Mouse (Mus musculus): ENCODE measurements at regions not wholly inside any gene's neighbourhood (a gene's known extent, or its start where the extent isn't known, plus 50 kb on each side); places are given as distances from the start of the nearest gene placed in this dataset.
"Not testable (repeated sequence)": the region's sequence is repeated elsewhere in the genome, so short reads cannot be mapped to it uniquely, and the experiment has no call there.

DNA sequence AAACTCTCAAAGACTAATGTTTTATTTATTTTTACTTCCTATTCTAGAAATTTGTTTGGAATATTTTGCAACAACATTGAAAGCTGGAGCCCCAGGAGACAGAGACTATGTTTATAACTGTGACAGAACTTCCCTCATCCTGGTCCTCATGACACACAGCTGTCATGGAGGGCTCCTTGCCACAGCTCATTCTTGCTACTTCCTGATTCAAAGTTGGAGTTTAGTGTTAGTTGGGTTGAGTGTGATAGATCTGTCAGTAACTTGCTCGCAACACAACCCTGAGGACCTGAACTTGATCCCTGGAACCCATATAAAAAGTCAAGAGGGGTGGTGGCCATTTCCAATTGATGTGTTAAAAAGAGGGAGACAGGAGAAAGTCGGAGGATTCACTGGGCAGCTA lies 328.3 kb upstream of the Nox3 start:
- no peak for DNase-seq

DNA sequence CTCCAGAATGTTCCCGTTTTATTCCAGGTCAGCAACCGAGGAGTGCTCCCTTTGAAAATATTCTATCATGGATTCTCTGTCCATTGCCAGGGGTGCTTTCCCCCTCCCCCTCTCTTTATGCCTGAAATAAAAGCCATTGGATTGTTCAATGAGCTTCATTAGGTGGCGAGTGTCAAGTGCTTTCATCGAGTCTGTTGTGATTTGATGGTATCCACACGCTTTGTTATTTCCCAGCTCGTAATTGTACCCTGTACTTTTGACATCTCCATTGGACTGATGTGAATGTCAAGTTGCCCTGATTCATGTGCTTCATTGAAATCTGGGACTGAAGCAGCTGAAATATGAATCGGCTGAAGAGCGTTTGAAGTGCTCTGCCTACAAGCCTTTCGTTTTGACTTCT lies 333.1 kb upstream of the Nox3 start:
- no peak for DNase-seq

DNA sequence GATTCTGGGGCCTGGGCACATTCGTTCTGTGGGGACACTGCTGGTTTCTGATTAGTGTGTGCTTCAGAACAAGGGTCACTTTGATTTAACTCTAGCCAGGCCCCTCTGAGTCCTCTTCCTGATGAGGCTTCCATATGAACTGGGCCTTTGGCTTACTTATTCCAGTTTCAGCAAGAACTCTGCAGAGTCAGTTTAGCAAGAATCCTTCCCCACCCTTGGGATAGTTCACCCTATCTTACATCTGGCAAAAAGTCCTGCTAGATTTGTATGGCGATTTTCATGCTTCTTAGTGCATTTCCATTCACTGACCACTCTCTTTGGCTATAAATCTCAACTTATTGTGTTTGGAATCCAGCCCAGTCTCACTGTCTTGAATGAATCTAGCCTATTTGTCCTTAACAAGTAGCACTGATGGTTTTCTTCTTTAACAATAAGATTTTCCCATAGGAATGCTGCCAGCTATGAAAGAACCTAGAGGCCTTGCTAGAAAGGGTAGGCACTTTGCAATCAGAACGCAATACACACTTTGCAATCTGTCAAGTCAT lies 338.8 kb upstream of the Nox3 start:
- no peak for DNase-seq

DNA sequence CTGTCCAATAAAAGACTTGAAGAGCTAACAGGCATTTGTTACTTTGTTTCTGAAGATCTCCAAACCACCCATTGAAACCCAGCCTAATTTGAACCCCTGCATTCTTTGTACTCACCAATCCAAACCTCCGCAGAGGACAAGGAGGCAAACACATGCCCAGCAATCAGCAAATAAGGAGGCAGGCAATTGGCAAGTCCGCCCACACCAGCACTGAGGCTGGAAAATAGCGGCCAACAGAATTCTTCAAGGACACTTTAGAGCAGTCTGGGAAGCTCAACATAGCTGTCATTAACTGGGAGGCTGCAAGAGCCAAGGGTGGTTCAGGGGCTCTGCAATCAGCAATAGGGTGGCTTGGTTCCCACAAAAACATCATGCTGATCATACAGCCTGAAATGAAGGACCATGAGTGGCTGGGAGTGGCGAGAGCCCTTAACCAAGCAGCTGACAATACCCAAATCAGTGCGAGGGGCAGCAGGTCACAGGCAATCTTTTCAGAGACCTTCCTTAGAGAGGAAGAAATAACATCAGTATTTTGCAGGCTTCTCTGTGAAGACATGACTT lies 344.1 kb upstream of the Nox3 start:
- DNase-seq, result no peak

DNA sequence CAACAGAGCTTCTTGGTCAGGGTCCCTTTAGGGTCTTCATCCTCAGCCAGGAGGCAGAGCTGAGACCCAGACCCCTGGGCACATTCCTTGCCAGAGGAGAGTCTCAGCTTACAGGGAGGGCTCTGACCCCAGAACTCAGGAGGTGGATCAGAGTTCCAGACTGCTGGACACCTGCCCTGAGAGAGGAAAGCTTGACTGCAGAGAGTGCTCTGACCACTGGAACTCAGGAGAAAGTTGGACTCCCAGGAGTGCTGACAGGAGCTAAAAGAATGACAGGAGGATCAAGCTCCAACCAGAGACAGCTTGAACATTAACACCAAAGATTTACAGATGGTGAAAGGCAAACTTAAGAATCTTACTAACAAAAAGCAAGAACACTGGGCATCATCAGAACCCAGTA lies 364.1 kb upstream of the Nox3 start:
- not testable (repeated sequence) for DNase-seq

DNA sequence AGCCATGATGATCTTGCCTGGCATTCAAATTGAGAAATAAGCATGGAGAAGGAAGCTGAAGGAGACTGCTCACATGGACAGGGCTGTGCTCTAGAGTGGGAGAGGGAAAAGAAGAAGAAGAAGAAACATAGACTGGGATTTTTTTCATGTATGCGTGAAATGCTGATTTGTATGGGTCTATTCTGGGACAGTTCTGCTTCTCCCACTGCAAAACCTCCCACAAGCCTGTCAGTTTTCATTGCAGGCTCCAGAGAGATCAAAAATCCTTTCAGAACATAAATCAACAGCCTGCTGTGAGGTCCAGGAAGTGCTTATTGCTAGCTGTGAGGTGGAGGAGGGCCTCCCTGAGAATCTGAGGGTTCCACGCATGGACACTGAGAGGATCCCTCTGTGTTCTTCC lies 377.3 kb upstream of the Nox3 start:
- DNase-seq, result no peak

DNA sequence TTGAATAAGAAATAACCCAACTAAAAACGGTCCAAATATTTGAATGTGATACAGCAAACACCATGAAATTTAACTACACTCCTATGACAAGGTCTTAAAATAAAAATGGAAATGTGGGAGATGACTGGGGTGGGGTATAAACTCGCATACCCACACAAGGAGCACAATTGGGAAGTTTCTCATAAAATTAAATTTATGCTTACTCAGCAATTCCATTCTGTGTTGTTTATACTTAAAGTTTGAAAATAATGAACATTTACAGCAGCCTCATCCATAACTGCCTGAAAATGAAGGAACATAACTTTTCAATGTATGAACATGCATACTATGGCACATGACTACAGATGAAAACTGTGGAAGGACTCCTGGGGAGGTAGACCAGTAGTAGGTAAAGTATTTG lies 384.5 kb upstream of the Nox3 start:
- DNase-seq, result no peak

DNA sequence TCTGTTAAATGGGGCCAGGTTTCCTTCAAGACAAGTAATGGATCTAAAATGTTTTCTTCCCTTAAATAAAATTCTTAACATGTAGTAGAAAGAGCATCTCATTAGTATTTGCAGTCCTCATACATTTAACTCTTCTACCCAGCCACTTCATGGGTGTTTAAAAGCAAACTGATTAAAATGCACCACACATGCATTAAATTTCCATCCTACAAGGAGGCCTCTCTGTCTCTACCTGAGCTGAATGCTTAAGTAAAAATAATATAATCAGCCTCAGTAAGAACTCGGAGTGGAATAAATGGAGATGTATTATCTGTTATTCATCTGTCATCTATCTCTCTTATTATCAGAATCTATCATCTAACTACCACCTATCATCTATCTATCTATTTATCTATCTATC lies 398.6 kb upstream of the Nox3 start:
- DNase-seq, result no peak

DNA sequence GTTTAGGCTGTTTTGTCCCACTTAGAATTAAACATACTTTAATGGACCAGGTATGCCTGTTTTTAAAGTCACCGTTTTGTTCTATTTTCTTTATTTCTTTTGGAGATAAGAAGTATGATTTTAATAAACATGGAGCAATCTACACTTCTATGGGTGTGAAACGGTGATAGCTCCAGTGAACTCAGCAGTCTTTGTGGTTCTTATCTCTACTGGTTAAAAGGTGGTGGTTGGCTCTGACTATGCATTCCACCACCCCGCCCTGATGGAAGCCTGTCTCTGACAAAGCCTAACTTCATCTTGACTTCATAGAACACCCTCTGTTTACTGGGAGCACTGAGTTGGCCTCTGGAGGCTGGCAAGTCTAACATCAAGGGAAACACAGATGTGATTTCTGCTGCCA lies 407.3 kb upstream of the Nox3 start:
- no peak for DNase-seq

DNA sequence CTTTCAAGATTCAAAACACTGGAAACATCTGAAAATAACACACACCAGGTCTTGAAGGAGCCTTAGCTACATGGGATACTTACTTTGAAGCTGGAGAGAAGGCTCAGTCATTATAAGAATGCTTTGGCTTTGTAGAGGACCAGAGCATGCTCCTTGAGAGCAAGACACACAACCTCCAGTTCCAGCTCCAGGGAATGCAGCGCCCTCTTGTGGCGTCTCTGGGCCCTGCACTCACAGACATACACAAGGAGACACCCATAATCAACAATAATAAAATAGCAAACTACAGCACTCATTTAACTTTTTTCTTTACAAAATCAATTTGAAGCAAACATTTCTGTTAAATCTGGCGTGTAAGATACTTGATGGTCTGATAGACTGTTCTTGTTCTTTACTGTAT lies 413.2 kb upstream of the Nox3 start:
- no peak for DNase-seq

DNA sequence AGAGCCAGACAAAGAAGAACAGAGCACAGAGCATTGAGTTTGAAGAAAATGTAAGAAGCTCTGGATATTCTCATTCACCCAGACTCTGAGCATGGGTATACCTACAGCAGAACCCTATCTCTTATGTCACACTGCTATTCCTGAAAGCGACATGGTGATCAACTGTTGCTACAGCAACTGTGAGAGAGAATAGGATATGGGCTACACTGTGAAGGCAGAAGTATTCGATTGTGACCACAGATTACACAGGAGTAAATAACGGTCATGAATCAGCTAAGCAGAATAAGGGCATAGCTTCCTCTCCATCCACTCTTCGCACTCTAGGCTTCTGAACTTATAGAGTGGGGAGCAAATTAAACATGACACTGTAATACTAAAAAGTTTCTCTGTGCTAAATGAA lies 417.0 kb upstream of the Nox3 start:
- no peak for DNase-seq

DNA sequence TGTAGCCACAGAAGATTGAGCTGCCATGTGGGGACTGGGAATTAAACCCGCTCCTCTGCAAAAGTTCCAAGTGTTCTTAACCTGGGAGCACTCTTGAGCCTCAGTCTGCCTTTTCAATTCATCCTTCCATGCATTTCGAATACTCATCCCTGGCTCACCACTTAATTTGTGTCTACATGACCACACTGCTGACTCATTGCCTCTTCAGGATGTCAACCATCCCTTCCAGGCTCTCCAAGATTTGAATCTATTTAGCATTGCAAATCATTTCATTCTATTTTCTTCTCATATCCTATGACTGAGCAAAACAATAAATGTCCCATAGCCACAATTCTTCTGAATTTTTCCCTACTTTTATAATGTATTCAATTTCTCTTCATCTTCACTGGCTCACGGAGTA lies 420.4 kb upstream of the Nox3 start:
- DNase-seq, result no peak

DNA sequence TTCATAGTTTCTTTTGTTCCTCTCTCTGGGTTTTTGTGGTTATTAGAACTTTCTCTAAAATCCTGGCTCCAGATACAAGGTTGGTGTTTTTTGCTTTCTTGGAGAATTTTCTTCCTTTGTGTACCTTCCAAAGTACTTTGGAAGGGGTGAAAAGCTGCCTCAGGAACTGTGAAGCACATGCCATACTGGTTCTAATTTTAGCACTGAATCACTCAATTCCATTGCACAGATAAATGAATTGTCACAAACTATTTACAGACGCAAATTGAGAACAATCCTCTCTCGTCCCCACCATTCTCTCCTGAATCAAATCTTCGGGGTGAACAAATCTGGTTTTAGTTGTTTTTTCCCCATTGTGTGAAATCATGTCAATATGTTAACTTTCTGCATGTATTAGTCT lies 437.6 kb upstream of the Nox3 start:
- no peak for DNase-seq

DNA sequence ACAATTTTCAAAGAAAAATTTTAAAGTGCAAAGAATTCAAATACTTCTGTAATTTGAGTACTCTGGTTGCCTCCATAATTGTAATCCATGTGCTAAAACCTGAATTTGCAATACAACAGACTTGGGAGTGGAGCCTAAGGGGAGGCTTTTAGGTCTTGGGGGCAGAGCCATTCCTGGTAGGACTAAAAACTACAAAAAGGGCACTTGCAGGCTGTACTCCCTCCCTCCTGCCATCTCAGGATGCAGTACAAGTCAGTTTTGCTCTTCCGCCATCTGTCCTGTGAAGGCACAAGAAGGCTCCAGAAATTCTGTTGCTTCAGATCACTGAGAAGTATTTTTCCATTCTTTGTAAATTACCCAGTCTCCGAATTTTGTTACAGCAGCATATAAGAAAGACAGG lies 467.4 kb upstream of the Nox3 start:
- no peak for DNase-seq

DNA sequence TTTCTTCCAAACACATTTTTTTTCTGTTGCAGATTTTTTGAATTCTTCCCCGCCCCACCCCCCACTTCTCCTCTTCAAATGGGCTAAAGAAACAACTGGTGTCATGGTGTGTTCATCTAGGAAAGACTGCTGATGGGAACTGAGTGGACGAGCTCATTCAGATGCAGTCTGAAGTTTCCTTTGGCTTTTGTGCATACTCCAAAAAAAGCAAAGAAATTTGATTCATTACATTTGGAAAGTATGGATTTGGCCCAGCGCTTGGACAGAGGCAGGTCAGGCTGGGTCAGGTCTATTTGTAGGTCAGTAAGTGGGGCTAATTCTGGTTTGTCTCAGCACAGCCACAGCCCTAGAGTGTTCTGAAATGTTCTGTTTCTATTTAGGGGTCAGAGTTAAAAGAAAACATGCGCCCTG lies 477.9 kb upstream of the Nox3 start:
- DNase-seq, result no peak

DNA sequence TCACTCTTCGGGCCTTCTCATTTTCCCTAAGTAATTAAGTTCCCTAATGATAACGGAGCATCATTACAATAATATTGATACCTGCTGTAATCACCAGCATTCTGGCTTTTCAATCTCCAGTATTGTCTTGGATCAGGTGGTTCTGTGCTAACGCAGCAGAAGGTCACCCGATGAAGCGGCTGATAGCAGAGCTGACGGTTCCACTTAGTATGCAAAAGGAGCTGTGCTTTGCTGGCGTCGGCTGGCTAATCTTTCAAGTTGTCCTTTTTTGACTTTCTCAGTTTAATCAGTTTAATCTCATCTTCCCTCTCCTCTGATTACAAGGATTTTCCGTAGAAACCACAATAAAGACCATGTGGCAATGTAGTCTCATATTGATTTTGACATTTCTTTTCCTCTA lies 478.9 kb upstream of the Nox3 start:
- no peak for DNase-seq

DNA sequence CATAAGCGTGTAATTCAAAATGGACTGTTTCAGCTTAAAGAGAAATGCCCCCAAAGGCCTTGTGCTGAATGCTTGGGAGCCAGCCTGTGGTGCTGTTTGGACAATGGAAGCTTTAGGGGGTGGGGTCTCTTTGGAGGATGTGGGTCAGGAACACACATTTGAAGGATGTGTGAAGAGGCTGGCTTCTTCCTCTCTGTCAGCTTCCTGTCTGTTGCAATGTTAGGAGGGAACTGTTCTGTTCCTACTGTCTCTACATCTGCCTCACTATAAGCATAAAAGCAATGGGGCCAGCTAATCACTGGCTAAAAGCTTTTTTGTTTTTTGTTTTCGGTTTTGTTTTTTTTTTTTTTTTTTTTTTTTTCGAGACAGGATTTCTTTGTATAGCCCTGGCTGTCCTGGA lies 480.5 kb upstream of the Nox3 start:
- DNase-seq, result no peak

DNA sequence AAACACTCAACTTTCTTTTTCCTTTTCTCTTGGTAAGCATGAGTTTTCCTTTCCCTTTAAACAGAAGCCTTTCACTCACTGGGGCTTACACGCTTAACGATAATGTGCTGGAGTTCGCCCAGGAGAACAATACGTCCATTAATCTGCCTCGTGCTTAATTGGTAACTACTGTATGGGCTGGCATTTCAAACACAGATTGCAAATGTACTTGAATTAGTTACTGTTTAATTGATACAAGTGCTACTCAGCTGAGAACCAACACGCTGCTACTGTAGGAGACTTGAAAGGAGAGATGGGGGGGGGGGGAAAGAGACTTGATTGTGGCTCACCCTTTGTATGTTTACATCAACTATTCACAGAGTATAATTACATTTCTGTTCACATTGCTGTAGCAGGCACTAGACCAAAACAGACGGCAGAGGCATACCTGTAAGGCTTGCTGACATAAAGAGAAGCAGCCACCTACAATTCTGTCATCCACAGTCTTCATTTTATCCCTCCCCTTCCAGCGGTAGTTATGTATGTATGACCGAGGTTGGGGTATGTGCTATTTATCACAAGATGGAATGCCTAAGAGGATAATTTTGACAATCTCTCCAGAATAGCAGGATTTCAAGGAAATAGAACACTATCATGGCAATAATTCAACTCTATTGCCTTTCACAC lies 481.6 kb upstream of the Nox3 start:
- DNase-seq, result no peak

DNA sequence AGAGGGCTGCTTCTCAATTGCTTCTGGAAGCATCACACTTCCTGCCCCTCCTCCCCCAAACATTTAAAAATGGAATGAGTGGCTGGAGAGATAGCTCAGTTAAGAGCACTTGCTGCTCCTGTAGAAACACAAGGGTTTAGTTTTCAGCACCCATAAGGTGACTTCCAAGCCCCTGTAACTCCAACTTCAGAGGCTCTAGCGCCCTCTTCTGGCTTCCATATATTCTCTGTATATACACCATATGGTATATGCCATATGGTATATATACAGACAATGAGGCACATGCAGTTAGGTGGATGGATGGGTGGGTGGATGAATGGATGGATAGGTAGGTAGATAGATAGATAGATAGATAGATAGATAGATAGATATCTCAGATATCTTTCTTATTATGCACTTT lies 483.2 kb upstream of the Nox3 start:
- no peak for DNase-seq

DNA sequence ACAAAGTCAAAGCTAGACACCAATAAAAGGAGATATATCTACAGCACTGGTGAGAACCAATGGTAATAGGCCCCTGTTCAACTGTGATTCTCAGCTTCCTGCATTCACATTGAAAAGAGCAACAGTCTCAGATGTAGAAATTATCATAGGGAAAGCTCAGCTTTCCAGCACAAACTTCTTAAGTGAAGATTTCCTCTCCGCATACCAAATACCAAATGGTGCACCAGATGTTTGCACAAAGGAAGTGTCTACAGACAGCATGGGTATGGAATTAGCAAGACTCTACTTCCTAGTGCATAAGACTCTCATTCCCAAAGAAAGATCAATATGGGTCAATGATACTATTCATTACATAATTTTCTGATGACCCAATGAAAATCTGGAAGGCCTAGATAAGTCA lies 486.0 kb upstream of the Nox3 start:
- no peak for DNase-seq

DNA sequence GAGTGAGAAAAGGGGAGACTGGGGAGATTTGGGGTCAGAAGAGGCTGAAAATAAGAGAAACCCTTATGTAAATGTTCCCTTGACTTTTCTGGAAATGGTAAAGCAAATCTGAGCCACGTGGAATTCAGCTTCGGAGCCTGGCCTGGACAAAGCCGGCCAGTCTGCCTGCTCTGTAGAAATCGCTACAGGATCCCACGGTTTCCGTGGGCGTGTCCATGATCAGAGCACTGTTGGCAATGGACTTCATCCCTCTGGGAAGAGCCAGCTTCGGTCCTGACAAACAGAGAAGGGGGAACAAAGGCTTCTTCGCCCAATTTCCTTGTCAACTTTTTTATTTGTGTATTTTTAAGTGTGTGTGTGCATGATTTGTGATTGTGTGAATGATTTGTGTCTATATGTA lies 490.7 kb upstream of the Nox3 start:
- DNase-seq, result no peak

DNA sequence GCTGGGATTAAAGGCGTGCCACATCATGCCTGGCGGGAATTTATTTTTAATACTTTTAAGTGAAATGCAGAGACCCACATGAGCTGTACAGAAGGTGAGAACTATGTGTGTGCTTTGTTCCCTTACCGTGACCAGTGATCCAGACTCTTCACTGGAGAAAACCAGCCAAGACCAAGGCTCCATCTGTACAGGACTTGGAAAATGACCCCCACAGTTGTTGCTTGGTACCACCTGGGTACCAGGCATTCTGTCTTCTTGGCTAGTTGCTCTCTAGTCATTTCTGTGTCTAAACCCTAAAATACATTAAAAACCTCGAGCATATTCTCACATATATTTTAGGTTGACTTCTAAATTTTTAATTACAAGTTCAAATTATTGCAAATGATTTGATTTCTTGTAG lies 491.5 kb upstream of the Nox3 start:
- no peak for DNase-seq

DNA sequence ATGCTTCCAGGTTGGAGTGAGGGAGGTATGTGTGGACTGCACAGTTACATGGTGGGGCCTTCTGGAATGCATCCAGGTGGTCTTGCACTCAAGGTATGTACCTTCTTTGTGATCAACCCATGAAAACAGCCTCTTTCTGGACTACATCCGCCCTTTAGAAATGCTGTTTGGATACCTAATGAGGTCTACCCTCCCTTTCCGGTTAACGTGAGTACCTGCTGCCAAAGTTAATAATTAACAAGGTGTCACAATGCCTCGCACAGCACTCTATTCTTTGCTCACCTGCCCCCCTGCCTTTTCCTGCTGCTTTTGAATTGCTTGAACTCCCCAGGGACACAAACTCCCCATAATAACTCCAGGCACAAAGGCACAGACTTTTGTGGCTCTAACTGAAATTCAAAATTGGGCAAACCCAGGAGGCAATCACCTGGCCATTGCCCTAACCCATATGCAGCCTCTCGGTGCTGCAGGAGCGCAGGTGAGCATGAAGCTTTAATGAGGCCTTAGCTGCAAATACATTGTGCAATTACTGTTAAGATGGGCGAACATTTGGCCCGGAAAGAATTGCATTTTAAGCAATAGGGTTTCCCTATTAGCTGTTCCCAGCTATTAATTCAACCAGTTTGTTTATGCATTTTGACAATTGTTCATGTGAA lies 500.9 kb upstream of the Nox3 start:
- no peak for DNase-seq

DNA sequence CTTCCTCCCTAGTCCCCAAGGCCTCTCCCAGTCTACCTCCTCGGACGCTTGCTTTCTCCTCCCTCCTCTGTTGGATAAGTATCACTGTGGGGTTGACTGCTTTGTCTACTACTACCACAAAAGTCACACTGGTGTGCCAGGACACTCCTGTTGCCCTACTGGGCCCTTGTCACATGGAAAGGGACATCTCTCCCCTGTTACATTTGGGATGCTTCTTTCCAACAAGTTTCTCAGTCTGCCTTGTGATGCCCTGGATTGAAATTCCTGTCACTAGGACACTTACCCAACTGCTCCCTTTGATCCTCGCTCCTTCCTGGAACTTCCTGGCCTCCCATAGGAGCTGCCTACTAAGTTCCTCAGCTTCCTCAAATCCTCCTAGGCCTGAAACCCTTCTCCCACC lies 501.9 kb upstream of the Nox3 start:
- DNase-seq, result no peak

DNA sequence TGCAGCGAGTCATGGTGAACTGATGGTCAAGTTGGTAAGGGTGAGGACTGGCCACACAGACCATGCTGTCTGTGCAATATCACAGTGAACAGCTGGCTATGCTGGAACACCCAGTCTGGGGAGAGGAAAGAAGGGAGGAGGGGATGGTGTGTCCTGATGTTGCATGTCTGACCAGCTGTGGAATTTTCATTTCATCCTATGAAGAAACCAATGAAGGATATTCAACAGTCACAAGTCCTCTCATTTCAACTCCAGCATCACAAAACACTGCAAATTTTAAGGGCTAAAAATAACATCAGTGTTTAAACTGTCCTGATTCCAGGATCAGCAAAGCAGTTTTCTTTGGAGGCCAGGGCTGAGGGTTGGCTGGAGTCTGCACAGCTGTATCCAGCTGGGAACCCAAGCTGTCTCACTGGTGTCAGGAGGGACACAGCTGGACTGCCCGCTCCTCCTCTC lies 503.7 kb upstream of the Nox3 start:
- no peak for DNase-seq

Data from spleen, adult 18-20 months (tissue).